Mouse (Mus musculus) ES-E14 (cell line): ENCODE measurements at regions not wholly inside any gene's neighbourhood (a gene's known extent, or its start where the extent isn't known, plus 50 kb on each side); places are given as distances from the start of the nearest gene placed in this dataset.

Experiments used
- HCFC1 ChIP-seq: IDR thresholded peaks from 2 replicates; pipeline ENCODE4 v1.6.1; 2012; ENCODE audit warnings: low read length, inconsistent platforms, borderline replicate concordance; ENCODE audit not compliant: insufficient read depth
- ZNF384 ChIP-seq: IDR thresholded peaks from 2 replicates; pipeline ENCODE4 v1.6.1; 2012; ENCODE audit warnings: low read depth, low read length, inconsistent platforms

- TF ChIP-seq ZNF384 (no peak), HCFC1 (no peak)
Measured at GRCm38 (mm10) chrX:88582638-88583037, 467.2 kb upstream of the Il1rapl1 start.
